ENCODE assay signal across 9 mouse cellular contexts in genomic region chr8:84794486-84794885, GRCm38 (mm10). TPM values are rescaled to one million over a fixed set of nuclear protein-coding genes. Genes with fewer than 3 reads are reported as not detected.
DNase-seq lines count a peak whose midpoint lies in the region; ATAC-seq and TF ChIP-seq lines count a peak whose summit lies in the region.
"Had no signal": no experiment of that assay in that cellular context is flagged by ENCODE, and none has a peak within 500 bp of the region (broad histone marks: within the 10 kb centered on the region; RNA-seq: fewer than 3 reads in every experiment).

No protein-coding gene starts in this region.

- peak overlapping the region; percentile 73 for H3K27ac ChIP-seq in embryonic facial prominence, embryonic 13.5 days
- no peak overlapping the region for H3K27ac ChIP-seq in embryonic facial prominence, embryonic 10.5 days (replicated peaks)
- peak overlapping the region; percentile 90 for H3K27ac ChIP-seq in lung, embryonic 14.5 days (ENCODE audit: low read depth)
- peak overlapping the region; percentile 71 for H3K27ac ChIP-seq in heart, embryonic 16.5 days (ENCODE audit: low read length)
- peak overlapping the region; percentile 83 for H3K27ac ChIP-seq in olfactory bulb, adult 2 months (ENCODE audit: insufficient read depth, low read depth, low read length)

- peaks cover 20% of the 10 kb centered on the region for H3K36me3 ChIP-seq in embryonic facial prominence, embryonic 13.5 days
- no peaks in the 10 kb centered on the region for H3K36me3 ChIP-seq in embryonic facial prominence, embryonic 10.5 days (replicated peaks)
- peaks cover 13% of the 10 kb centered on the region; the same call in 1 of the 2 replicates for H3K36me3 ChIP-seq in lung, embryonic 14.5 days (ENCODE audit: insufficient read depth)
- no peaks in the 10 kb centered on the region for H3K36me3 ChIP-seq in heart, embryonic 16.5 days (ENCODE audit: control insufficient read depth, insufficient read depth)

- H3K4me2 ChIP-seq in embryonic facial prominence, embryonic 13.5 days: peak overlapping the region; percentile 49
- H3K4me2 ChIP-seq in lung, embryonic 14.5 days: peak overlapping the region; percentile 56
- H3K4me2 ChIP-seq in heart, embryonic 16.5 days (ENCODE audit: low read depth, low read length): no peak overlapping the region

- TF ChIP-seq POLR2A in olfactory bulb, adult 2 months (IDR thresholded peaks at IDR 0.05; ENCODE audit: insufficient read depth, low read depth, low read length): no peak

- peaks cover 90% of the 10 kb centered on the region for H3K27me3 ChIP-seq in embryonic facial prominence, embryonic 13.5 days
- peaks cover 100% of the 10 kb centered on the region for H3K27me3 ChIP-seq in embryonic facial prominence, embryonic 10.5 days (replicated peaks; ENCODE audit: low read depth, poor library complexity, severe bottlenecking)
- H3K27me3 ChIP-seq in lung, embryonic 14.5 days (ENCODE audit: insufficient read depth, low read length): peaks cover 17% of the 10 kb centered on the region
- peaks cover 16% of the 10 kb centered on the region for H3K27me3 ChIP-seq in heart, embryonic 16.5 days (ENCODE audit: control insufficient read depth, insufficient read depth, low read length)

- DNase-seq in embryonic facial prominence, embryonic 10.5 days (ENCODE audit: low spot score): no peak
- DNase-seq in lung, embryonic 14.5 days: peak; percentile 58
- DNase-seq in lung, postnatal 36 days: no peak
- DNase-seq in adrenal gland, postnatal 36 days: no peak
- DNase-seq in yolk sac, embryonic 10.5 days (ENCODE audit: low spot score): no peak

- no peak overlapping the region for H3K4me3 ChIP-seq in embryonic facial prominence, embryonic 13.5 days
- no peak overlapping the region for H3K4me3 ChIP-seq in embryonic facial prominence, embryonic 10.5 days
- peak overlapping the region; percentile 17; the same call in 1 of the 2 replicates for H3K4me3 ChIP-seq in lung, embryonic 14.5 days (ENCODE audit: low read depth, low read length)
- H3K4me3 ChIP-seq in heart, embryonic 16.5 days (ENCODE audit: low read length): no peak overlapping the region
- no peak overlapping the region for H3K4me3 ChIP-seq in olfactory bulb, adult 2 months (ENCODE audit: insufficient read depth, low read depth, low read length)
- H3K4me3 ChIP-seq: megakaryocyte, embryonic 14.5 days had no signal

- ATAC-seq in embryonic facial prominence, embryonic 13.5 days (ENCODE audit: insufficient number of reproducible peaks, insufficient read depth, low FRiP score, low TSS enrichment, low read depth): no peak
- ATAC-seq in lung, embryonic 14.5 days (ENCODE audit: insufficient read depth): peak; percentile 42
- ATAC-seq in heart, embryonic 16.5 days (replicated peaks; ENCODE audit: extremely low read depth, insufficient read depth, low FRiP score): no peak

- 42% methylated on average over 7 of the region's 7 CpGs for WGBS in embryonic facial prominence, embryonic 13.5 days
- 47% methylated on average over 7 of the region's 7 CpGs for WGBS in embryonic facial prominence, embryonic 10.5 days
- WGBS in lung, embryonic 14.5 days: 40% methylated on average over 7 of the region's 7 CpGs
- 62% methylated on average over 7 of the region's 7 CpGs for WGBS in heart, embryonic 16.5 days
- 59% methylated on average over 7 of the region's 7 CpGs for WGBS in olfactory bulb, adult 2 months

- H3K9me3 ChIP-seq in embryonic facial prominence, embryonic 13.5 days: no peaks in the 10 kb centered on the region
- H3K9me3 ChIP-seq in embryonic facial prominence, embryonic 10.5 days: no peaks in the 10 kb centered on the region
- no peaks in the 10 kb centered on the region for H3K9me3 ChIP-seq in lung, embryonic 14.5 days (ENCODE audit: low read depth, low read length)
- H3K9me3 ChIP-seq in heart, embryonic 16.5 days (replicated peaks; ENCODE audit: control insufficient read depth, low read length): no peaks in the 10 kb centered on the region
- H3K9me3 ChIP-seq: megakaryocyte, embryonic 14.5 days had no signal

- TF ChIP-seq CTCF in lung, embryonic 14.5 days (IDR thresholded peaks at IDR 0.05; ENCODE audit: low read depth): no peak
- no peak for TF ChIP-seq CTCF in olfactory bulb, adult 2 months (IDR thresholded peaks at IDR 0.05; ENCODE audit: insufficient read depth, low read depth, low read length)

- peak overlapping the region; percentile 57 for H3K9ac ChIP-seq in embryonic facial prominence, embryonic 13.5 days
- H3K9ac ChIP-seq in lung, embryonic 14.5 days: 0 out of 2 replicates have a peak overlapping the region, but pooled peaks have one; percentile 21
- no peak overlapping the region for H3K9ac ChIP-seq in heart, embryonic 16.5 days (ENCODE audit: low read length)

- peaks cover 69% of the 10 kb centered on the region for H3K4me1 ChIP-seq in embryonic facial prominence, embryonic 13.5 days
- peaks cover 12% of the 10 kb centered on the region for H3K4me1 ChIP-seq in embryonic facial prominence, embryonic 10.5 days
- peaks cover 42% of the 10 kb centered on the region for H3K4me1 ChIP-seq in lung, embryonic 14.5 days (ENCODE audit: insufficient read depth)
- H3K4me1 ChIP-seq in heart, embryonic 16.5 days (ENCODE audit: control insufficient read depth, insufficient read depth, low read length): peaks cover 33% of the 10 kb centered on the region
- peaks cover 43% of the 10 kb centered on the region for H3K4me1 ChIP-seq in olfactory bulb, adult 2 months (ENCODE audit: control insufficient read depth, insufficient read depth, low read length)

RNA-seq across cellular contexts. Expression of gene Nfix, which starts 5.7 kb away (rescaled TPM):
- 37.0 and 42.9 TPM in 2 replicates for polyA plus RNA-seq in embryonic facial prominence, embryonic 13.5 days (2015; fragmentation: Nextera tagmentation; extraction: Ambion mirVana)
- polyA plus RNA-seq in embryonic facial prominence, embryonic 10.5 days (2016; fragmentation: Nextera tagmentation; extraction: Ambion mirVana): 0.29 and 0.77 TPM in 2 replicates
- polyA plus RNA-seq in lung, embryonic 14.5 days (2014; fragmentation: Nextera tagmentation; extraction: Ambion mirVana): 42.3 and 44.1 TPM in 2 replicates
- polyA plus RNA-seq in heart, embryonic 16.5 days (2015; fragmentation: Nextera tagmentation; extraction: Ambion mirVana): 12.7 and 15.9 TPM in 2 replicates
- not detected in 2 replicates for polyA plus RNA-seq in olfactory bulb, adult 2 months (2012; ENCODE audit: insufficient read depth, insufficient read length, low replicate concordance, missing spikeins)
- total RNA-seq in adrenal gland, postnatal 36 days (2021): 100 to 1,000 TPM in 1 of 2 experiments, 10 to 100 TPM in 1; 99.9 to 108 TPM

RNA-seq across cellular contexts. Expression of gene Dand5, which starts 28.1 kb away (rescaled TPM):
- polyA plus RNA-seq in embryonic facial prominence, embryonic 13.5 days (2015; fragmentation: Nextera tagmentation; extraction: Ambion mirVana): 7.0 TPM in 2 replicates
- 2.8 and 3.0 TPM in 2 replicates for polyA plus RNA-seq in embryonic facial prominence, embryonic 10.5 days (2016; fragmentation: Nextera tagmentation; extraction: Ambion mirVana)
- 4.5 and 4.6 TPM in 2 replicates for polyA plus RNA-seq in lung, embryonic 14.5 days (2014; fragmentation: Nextera tagmentation; extraction: Ambion mirVana)
- polyA plus RNA-seq in heart, embryonic 16.5 days (2015; fragmentation: Nextera tagmentation; extraction: Ambion mirVana): 6.6 and 6.8 TPM in 2 replicates
- not detected in 2 replicates for polyA plus RNA-seq in olfactory bulb, adult 2 months (2012; ENCODE audit: insufficient read depth, insufficient read length, low replicate concordance, missing spikeins)
- total RNA-seq in adrenal gland, postnatal 36 days (2021): 1 to 10 TPM; 9.1 to 10.0 TPM

RNA-seq across cellular contexts. Expression of gene Gadd45gip1, which starts 36.8 kb away (rescaled TPM):
- polyA plus RNA-seq in embryonic facial prominence, embryonic 13.5 days (2015; fragmentation: Nextera tagmentation; extraction: Ambion mirVana): 45.6 and 48.2 TPM in 2 replicates
- polyA plus RNA-seq in embryonic facial prominence, embryonic 10.5 days (2016; fragmentation: Nextera tagmentation; extraction: Ambion mirVana): 45.2 and 47.3 TPM in 2 replicates
- polyA plus RNA-seq in lung, embryonic 14.5 days (2014; fragmentation: Nextera tagmentation; extraction: Ambion mirVana): 44.2 and 45.0 TPM in 2 replicates
- 47.7 and 48.3 TPM in 2 replicates for polyA plus RNA-seq in heart, embryonic 16.5 days (2015; fragmentation: Nextera tagmentation; extraction: Ambion mirVana)
- polyA plus RNA-seq in olfactory bulb, adult 2 months (2012; ENCODE audit: insufficient read depth, insufficient read length, low replicate concordance, missing spikeins): not detected in 2 replicates
- total RNA-seq in adrenal gland, postnatal 36 days (2021): 10 to 100 TPM; 63.3 to 70.5 TPM

RNA-seq across cellular contexts. Expression of gene Rad23a, which starts 46.0 kb away (rescaled TPM):
- 97.1 and 100 TPM in 2 replicates for polyA plus RNA-seq in embryonic facial prominence, embryonic 13.5 days (2015; fragmentation: Nextera tagmentation; extraction: Ambion mirVana)
- polyA plus RNA-seq in embryonic facial prominence, embryonic 10.5 days (2016; fragmentation: Nextera tagmentation; extraction: Ambion mirVana): 112 and 122 TPM in 2 replicates
- polyA plus RNA-seq in lung, embryonic 14.5 days (2014; fragmentation: Nextera tagmentation; extraction: Ambion mirVana): 118 and 123 TPM in 2 replicates
- 128 and 131 TPM in 2 replicates for polyA plus RNA-seq in heart, embryonic 16.5 days (2015; fragmentation: Nextera tagmentation; extraction: Ambion mirVana)
- not detected in 2 replicates for polyA plus RNA-seq in olfactory bulb, adult 2 months (2012; ENCODE audit: insufficient read depth, insufficient read length, low replicate concordance, missing spikeins)
- total RNA-seq in adrenal gland, postnatal 36 days (2021): 100 to 1,000 TPM; 116 to 119 TPM

RNA-seq across cellular contexts. Expression of gene Calr, which starts 52.2 kb away (rescaled TPM):
- polyA plus RNA-seq in embryonic facial prominence, embryonic 13.5 days (2015; fragmentation: Nextera tagmentation; extraction: Ambion mirVana): 959 and 1,012 TPM in 2 replicates
- polyA plus RNA-seq in embryonic facial prominence, embryonic 10.5 days (2016; fragmentation: Nextera tagmentation; extraction: Ambion mirVana): 758 and 801 TPM in 2 replicates
- 886 and 920 TPM in 2 replicates for polyA plus RNA-seq in lung, embryonic 14.5 days (2014; fragmentation: Nextera tagmentation; extraction: Ambion mirVana)
- 630 and 641 TPM in 2 replicates for polyA plus RNA-seq in heart, embryonic 16.5 days (2015; fragmentation: Nextera tagmentation; extraction: Ambion mirVana)
- 225 TPM in 1 of 2 replicates, not detected in the other for polyA plus RNA-seq in olfactory bulb, adult 2 months (2012; ENCODE audit: insufficient read depth, insufficient read length, low replicate concordance, missing spikeins)
- 100 to 1,000 TPM; 569 to 727 TPM for total RNA-seq in adrenal gland, postnatal 36 days (2021)

Comparison
In these comparisons a context has a peak if more than half of its experiments do, and no peak if none do; other contexts are left out.
1. RNA of gene Gadd45gip1, which starts 36.8 kb away (polyA plus RNA-seq): 47.7 to 48.3 TPM in heart, embryonic 16.5 days, 45.6 to 48.2 TPM in embryonic facial prominence, embryonic 13.5 days, 45.2 to 47.3 TPM in embryonic facial prominence, embryonic 10.5 days and 44.2 to 45.0 TPM in lung, embryonic 14.5 days; not detected in olfactory bulb, adult 2 months; every median in the first group is over 10 times any median in the second.